Mouse (Mus musculus): ENCODE measurements at regions not wholly inside any gene's neighbourhood (a gene's known extent, or its start where the extent isn't known, plus 50 kb on each side); places are given as distances from the start of the nearest gene placed in this dataset.

DNA sequence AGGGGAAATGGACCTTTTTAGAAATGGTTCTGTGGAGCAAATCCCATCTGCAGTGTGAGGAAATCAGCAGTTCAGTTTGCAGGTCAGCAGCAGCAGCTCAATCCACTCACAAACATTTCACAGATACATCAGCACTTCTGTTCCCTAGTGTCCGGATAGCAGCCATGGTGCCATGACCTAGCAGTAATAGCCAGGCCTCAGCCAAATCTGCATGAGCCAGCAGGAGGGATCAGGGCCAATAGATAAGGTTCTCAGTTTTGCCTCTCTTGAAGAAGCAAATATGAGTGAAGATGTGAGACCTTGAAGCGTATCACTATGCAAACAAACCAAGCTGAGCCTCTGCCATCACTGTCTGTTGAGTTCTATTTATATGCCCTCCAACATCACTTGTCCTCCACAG, 380.7 kb upstream of the Chrm3 start:
- DNase-seq, result no peak

DNA sequence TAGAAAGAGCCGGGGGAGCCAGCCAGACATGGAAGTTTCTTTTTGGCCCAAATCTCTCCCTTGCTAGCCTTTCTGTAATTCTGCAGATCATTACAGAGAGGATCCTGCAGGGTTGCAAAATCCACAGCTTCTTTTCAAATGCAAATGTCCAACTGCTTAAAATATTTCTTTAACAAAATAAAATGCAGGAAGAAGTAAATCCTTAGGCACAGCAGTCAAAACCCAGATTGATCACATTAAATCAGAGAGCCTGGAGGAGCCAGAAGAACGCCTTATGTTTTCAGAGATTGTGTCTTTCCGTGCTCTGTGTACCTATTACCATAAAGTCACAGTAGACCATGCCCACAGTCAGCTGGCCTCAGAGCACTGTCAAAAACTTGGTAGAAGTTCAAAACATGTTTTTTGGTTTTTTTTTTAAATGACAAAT, 365.1 kb upstream of the Chrm3 start:
- DNase-seq, result no peak

DNA sequence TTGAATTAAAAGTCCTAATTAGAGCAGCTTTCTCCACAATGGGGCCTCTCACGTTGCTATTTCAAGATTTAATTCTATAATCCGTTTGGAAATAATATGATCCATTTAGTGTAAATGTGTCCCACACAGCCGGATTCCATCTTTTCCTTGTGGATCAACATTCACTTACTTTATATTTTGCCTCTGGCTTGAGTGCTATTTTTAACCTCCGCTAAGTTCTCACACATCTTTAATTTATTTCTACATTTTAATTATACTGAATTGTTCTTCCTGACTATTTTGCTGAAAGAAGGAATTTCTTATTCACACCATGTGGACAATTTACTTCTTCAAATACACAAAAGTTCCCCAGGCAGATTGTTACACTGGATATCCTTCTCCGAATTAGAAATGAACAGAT, 364.7 kb upstream of the Chrm3 start:
- no peak for DNase-seq

DNA sequence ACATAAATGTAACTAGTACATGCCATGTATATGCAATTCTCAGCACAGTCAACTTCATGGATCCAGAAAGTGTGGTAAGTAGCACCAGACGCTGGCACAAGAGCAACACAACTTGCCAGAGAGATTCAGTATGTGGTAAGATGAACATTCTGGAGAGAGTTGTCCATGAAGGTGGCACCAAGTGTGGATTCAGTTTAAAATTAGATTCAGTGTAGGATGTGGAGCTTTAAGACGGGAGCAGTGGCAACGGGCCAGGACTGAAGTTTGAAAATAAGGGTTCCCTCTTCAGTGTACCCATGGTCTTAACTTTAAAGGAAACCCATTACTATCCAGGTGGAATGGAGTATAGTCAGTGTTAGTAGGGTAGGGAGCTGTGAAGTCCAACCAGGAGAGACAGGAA, 360.0 kb upstream of the Chrm3 start:
- no peak for DNase-seq

DNA sequence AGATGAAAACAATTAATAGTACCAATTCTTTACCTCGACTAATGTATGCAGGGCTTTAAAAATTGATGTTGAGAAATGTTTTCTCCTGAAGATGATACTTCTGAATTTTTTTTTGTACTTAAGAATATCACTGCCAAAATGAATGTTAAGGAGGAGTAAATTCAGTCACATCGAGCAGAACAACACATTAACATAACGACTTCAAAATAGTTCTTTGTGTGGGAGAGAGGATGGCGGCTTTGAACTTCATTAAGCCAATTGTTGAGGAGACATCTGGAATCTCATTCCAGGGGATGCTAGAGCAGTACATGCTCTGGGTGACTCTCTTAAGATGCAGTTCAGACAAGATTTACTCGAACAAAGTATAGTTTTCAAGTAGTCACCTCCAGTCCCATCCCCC, 350.8 kb upstream of the Chrm3 start:
- no peak for DNase-seq

DNA sequence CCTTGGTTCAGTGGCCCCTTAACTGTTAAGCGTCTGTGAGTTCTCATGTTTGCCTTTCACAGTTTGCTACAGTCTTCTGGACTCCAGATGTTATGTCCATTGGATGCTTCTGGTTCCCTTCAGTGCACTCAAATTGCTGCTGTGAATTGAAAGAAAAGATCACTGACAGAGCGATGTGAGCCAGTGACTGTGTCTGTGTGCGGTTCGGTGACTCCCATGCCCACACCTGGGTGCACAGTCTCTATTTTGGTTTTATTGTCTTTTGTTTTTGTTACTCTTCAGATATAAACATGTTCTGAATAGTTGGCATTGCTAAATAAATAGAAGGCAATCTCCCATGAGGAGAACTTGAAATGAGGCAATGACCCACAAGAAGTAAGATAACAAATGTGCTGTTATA, 350.3 kb upstream of the Chrm3 start:
- DNase-seq, result no peak

DNA sequence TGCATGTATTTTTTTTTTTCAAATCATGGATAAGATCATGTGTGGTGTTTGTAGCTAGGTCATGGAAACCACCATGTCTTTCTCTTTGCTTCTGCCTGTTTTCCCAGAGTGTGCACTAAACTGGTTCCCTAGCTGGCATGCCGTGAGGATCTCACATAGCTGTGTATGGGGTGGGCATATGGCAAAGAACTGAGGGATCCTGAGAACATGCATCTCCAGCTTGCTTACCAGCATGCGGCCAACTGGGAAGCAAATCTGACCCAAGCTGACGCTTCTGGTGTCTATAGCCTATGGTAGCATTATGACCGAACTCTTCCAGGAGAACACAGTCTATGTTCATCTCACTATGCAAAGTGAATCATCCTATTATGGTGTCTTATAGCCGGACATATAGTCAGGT, 336.5 kb upstream of the Chrm3 start:
- DNase-seq, result no peak

DNA sequence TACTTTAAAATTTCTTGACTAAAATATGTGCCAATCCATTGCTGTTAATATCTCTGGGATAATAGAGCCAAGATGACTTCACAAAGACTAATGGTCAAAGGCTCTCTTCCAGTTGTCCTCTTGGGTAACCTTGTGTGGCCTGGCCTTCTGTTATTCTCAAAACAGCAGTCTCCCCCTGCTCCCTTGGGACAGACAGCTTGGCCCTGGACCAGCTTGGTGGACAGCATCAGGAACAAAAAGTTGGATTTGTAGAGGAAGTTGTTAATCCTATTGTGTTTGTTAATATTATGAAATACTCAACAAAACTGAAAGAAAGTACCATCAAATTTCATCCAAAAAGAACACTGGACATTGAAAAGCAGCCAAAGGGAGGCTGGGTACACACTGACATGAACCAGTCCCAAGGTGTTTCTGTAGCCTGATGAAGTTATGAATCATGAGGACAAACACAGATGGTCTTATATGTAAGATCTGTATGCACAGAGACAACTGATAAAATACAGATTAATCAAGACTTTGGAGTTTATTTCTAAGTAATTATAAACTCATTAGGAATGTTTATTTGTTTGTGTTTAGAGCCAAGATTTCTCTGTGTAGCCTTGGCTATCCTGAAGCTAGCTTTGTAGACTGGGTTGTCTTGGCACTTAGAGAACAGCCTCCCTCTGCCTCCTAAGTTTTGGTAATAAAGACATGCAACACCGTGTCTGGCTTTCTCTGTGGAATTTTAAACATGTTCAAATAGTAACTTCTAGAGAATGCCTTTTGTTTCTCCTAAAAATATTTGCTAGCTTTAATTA, 335.7 kb upstream of the Chrm3 start:
- DNase-seq, result peak; percentile 74 to 79

DNA sequence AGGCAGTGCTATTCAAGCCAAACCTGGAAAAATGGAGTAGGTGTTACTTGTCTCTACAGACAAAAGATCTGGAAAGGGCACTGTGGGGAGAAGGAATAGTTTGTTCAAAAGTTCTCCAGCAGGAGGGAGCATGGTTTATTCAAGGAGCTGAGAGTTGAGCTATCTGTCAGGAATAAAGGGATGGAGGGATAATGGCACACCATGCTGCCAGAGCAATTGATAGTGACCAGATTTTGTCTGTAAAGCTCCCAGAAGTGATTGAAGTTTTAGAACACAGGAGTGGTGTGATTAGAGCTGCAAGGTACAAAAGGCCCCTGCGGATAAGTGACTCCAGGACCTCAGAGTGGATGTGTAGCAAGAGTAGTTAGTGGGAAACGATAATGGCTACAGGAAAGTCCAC, 330.7 kb upstream of the Chrm3 start:
- DNase-seq, result no peak

DNA sequence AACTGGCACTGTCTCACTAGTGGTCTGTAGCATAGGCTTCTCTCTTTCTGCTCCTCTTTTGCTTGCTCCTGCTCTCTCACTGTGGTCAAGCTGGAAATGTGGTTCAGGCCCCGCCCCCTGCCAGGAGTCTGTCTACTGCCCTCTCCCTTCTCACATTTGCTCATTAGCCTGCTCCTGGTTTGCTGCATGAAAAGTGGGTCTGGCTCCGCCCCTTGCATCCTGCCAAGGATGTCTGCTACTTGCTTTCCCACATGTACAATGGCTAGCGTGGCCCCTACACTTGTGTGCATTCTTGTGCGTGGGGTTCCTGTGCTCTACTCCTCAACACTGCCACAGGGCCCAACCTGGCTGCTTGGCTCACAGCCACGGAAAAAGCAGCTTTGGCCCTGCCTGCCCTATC, 326.7 kb upstream of the Chrm3 start:
- no peak for DNase-seq

DNA sequence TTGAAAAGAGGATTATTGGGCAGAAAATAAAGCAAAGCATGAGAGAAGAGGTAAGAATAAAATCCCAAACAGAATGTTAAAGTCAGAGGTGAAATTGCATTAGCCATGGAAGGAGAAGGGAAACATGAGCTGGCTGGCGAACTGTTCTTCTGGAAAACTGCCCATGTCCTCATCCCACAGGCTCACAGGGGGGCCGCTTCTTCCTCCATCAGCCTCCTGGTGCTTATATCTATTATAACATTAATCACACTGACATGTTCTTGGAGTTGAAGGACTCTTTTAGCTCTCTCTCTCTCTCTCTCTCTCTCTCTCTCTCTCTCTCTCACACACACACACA, 293.4 kb upstream of the Chrm3 start:
- no peak for DNase-seq

DNA sequence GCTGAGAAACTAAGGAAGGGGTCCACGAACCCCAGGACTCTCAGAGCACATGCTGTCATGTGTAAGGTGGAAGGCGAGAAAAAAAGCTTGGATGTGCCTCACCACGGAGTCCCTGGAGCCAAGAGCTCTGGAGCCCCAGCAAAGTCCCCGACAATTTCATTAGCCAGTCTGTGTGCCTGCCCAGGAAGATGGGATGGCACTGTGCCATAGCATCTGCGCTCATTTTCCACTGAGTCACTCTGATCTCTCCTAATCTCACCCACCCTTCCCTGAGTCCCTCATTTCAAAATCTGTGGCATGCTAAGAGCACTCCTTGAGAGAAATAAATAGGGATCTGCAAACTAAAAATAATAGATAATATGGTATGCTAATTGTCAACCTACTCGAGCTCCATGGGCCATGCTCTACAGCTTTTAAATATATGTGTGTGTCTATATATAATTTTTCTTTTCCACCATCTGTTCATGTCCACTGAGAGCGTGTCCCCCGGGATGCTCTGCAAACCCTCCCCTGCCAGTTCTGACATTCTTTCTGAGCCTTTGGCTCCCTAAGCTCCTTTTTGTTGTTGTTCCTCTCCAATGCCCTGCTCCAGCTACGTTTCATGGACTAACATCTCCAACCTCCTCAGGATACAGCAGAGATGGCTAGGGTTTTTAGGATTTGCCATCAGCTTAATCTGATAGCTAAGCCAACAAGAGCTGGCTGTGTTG, 292.9 kb upstream of the Chrm3 start:
- no peak for DNase-seq

DNA sequence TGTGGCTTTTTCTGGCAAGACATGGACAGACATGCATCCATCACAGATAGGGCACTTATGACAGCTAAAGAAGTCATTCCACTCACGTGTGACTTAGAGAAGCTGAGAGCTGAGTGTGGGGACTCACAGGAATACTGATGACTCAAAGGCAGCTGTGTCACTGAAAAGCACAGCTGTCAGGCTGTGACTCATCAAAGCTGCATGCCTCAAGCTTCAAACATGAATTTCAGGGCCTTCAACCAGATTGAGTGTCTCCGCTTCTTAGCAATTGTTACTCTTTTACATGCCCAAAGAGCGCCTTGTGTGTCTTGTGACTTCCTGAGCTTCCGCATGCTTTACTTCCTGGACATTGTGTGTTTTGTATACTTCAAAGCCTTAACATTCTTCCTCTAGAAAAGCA, 276.2 kb upstream of the Chrm3 start:
- DNase-seq, result no peak

DNA sequence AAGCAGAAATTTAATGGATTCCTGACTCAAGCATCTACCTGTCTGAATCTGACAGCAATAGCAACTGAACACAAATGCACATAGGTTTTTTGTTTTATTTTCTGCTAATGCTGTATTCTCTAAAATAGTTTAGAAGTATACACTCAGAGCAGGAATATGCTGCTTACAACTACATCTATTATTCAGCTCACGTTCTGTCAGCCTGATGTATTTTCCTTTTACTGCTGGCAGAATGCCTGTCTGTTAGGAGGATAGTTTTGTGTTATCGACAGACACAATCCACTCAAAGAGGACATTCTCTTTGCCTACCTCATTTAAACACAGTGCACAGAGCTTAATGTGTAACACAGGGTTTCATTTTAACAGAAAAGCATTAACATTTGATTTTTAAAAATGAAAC, 269.8 kb upstream of the Chrm3 start:
- DNase-seq, result no peak

DNA sequence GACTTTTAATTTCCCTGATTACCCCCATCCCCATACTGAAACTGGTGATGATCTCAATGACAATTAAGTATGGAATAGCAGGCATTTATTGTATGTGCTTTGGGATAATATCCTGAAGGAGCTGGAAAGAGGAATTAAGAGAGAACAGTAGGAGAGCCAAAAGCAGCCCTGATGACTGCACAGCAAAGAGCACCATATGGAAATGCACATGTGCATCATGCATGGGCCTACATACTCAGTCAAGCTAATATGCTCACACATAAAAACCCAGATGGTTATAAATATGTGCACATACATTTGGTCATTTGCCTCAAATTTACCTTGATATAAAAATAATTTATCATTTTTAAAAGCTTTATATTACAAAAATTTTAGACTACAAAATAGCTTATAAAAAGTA, 259.0 kb upstream of the Chrm3 start:
- DNase-seq, result no peak

DNA sequence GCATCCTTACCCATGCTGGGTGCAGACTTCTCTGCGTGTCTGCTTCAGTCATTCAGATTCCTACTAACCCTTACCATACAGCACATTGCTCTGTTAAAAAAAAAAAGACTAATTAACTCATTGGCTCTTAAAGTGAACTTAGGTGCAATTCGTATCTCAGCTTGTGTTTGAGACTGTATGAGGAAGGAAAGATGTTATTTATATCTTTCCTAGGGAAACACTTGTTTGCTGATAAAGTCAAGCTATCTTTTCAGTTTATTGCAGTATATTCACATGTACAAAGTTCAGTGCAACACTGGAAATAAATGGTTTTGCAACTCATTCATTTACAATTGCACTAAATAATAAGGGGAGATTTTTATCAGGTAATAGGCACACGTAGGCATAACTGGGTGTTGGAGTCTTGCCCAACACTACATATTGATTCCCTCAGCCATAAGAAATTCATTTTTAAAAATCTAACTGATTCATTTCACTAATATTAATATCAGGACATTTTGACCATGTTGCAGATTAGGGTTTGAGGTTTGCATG, 257.8 kb upstream of the Chrm3 start:
- DNase-seq, result no peak

DNA sequence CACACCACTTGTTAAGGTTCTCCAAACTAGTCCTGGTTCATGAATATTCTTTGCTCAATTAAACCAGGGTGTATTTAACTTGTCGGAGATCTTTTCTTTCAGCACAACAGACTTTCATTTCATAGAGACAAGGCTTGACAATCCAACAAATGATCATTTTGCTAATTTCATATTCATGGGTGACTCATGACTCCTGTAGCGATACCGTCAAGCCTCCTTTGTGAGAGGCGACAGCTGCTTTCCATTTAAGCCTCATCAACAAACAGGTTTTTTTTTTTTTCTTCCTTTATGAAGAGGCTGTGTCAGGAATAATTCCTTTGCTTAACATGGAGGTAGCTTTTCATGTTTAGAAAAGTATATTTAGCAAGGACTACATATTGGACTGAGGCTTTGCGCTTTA, 214.3 kb upstream of the Chrm3 start:
- DNase-seq, result no peak

DNA sequence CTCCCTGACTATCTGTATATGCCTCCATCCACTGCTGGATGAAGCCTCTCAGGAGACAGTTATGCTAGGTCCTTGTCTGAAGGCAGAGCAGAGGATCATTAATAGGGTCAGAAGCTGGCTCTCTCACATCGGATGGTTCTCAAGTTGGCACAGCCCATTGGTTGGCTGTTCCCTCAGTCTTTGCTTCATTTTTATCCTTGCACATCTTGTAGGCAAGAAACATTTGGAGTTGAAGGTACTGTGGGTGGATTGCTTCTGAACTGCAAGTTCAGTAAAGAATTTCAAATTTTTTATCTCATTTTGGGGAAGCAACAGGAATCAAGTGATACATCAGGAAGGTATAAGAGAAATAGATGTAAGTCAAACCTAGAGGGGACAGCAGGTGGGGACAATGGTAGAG, 206.2 kb upstream of the Chrm3 start:
- DNase-seq, result no peak

DNA sequence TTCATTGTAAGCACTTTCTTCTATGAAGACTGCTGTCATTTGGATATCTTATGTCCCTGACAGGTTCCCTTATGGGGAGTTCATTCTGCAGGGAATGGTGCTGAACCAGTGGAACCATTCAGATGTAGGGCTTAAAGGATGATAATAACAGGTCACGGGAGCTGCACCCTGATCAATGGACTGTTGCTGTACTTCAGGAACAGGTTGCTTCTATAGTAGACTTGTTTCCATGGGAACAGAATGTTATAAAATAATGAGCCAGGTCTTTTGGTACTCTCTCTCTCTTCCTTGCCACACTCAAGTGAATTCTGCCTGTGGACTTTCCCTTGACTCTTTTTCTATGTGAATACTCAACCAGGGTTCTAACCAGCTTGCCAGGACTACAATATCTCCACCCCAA, 196.9 kb upstream of the Chrm3 start:
- DNase-seq, result no peak

DNA sequence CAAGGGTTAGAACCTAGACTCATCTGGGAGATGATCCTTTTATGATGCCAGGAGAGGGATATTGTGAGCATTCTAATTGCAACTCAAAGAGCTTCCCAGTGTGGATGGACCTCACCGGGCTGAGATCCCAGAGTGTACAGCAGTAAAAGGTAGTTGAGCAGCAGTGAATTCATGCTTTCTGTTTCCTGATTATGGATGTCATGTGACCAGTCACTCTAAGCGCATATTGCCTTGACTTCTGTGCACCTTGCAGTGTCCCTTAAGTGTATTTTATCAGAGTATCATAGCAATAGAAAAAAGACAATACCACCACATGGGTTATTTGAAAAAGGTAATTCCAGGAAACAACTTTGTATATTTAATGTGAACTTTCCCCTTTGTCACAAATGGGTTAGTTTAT, 193.9 kb upstream of the Chrm3 start:
- DNase-seq, result no peak

DNA sequence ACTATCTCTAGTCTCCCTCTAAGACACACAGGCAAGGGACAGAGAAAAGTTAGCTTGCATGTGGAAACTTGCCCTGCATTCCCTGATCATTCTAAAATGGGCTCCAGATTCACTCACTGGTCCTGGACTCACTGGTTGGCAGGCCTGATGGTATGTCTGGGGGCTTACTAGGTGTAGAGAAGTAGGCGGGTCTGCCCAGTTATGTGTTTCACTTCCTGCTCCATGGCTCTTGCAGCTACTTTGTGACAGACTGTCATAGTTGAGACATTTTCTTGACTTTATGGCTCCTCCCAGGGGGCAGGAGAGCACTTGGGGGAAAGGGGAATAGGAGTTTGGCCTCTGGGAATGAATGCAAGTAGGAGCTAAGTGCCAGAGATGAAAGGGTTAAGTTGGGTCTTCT, 182.1 kb upstream of the Chrm3 start:
- no peak for DNase-seq

DNA sequence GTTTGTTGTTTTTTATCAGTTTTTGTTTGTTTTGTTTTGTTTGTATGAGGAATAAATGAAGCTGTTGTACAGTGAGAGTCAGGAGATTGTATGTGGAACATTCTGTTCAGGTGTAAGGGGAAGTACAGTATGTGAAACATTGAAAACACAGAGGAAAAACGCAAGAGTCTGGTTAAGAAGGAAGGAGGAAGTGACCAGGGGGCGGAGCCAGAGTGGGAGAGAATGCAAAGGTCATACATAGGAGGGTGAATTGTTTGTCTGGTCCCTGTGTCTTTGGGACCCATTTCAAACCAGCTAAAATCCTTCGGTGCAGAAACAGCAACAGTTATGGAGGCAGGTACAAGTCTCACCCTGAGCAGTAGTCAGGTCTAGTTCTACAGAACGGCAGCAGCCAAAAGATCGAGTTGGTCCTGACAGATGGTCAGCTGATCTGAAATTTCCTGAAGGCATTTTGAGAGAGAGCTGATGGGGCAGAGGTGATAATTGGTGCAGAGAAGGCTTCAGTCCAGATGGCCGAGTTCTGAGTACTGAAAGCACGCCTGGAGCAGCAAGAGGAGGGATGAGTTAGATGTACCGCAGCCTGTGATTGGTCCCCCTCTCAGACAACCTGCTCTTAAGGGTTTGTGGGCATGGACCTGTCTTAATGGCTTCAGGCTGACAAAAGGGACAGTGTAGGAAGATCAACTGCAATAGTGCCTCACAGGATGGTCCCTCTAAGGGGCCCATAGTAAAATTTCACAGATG, 179.7 kb upstream of the Chrm3 start:
- no peak for DNase-seq

DNA sequence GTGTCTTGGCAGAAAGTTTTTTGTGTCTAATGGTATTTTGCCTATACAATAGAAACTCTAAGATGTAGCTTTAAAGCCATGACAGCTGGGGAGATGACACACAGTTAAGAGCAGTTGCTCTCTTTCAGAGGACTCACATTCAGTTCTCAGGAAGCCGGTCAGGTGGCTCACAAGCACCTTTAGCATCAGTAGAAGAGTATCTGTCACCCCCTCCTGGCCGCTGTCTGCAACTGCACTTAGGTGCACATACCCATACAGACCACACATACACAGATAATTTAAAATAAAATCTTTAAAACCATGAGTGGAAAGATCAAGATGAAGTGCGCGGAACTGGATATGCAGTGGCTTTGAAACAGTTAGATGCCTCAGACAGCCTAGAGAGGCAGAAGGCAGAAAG, 178.3 kb upstream of the Chrm3 start:
- DNase-seq, result peak; percentile 7 to 44

DNA sequence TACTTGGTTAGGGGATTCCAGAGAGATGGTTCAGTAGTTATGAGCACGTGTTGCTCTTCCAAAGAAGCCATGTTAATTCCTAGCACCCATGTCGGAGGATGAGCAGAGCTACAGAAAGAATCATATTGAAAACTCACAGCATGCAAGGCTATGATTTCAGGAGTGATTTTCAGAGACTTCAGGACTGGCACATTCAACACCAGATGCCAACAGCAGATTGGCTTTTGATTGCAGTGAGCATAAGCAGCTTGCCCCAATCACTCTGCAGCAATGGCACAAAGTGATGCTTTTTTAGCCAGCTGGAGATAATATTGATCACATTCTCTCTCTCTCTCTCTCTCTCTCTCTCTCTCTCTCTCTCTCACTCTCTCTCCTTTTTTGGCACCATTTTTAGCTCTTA, 166.6 kb upstream of the Chrm3 start:
- DNase-seq, result no peak
